Mouse (Mus musculus) limb, embryonic 12.5 days (tissue): ENCODE data around the gene Axdnd1. TPM values are rescaled to one million over a fixed set of nuclear protein-coding genes. Genes with fewer than 3 reads are reported as not detected.

Source experiments
- ATAC-seq: fragments of 200-750 bp; cut with Nextera tagmentation; 2 replicates; pipeline ENCODE4 v1.8.0; 2017; ENCODE audit warnings: low read depth, moderate TSS enrichment; ENCODE audit not compliant: insufficient number of reproducible peaks, insufficient read depth, low FRiP score, low TSS enrichment
- H3K27ac ChIP-seq: fragments of 300-500 bp; sonication (generic); 2 replicates; pipeline ENCODE4 v1.5.1; 2016; ENCODE audit warnings: mild to moderate bottlenecking, moderate library complexity
- H3K27me3 ChIP-seq: fragments of 300-500 bp; sonication (generic); 2 replicates; pipeline ENCODE4 v1.6.1; 2016; ENCODE audit warnings: mild to moderate bottlenecking, moderate library complexity
- H3K36me3 ChIP-seq: fragments of 300-500 bp; sonication (generic); 2 replicates; pipeline ENCODE4 v1.6.1; 2016; ENCODE audit warnings: mild to moderate bottlenecking, moderate library complexity
- H3K4me1 ChIP-seq: fragments of 300-500 bp; sonication (generic); replicated peaks from 2 replicates; pipeline ENCODE4 v1.6.1; 2016
- H3K4me2 ChIP-seq: fragments of 300-500 bp; sonication (generic); 2 replicates; pipeline ENCODE4 v1.6.1; 2016; ENCODE audit warnings: mild to moderate bottlenecking, moderate library complexity
- H3K4me3 ChIP-seq: fragments of 300-500 bp; sonication (generic); replicated peaks from 2 replicates; pipeline ENCODE4 v1.5.1; 2016; ENCODE audit warnings: mild to moderate bottlenecking
- H3K9ac ChIP-seq: fragments of 300-500 bp; sonication (generic); replicated peaks from 2 replicates; pipeline ENCODE4 v1.6.1; 2016; ENCODE audit warnings: mild to moderate bottlenecking, moderate library complexity
- H3K9me3 ChIP-seq: fragments of 300-500 bp; sonication (generic); 2 replicates; pipeline ENCODE4 v1.6.1; 2016; ENCODE audit warnings: mild to moderate bottlenecking, moderate library complexity
- WGBS: fragments of 180-500 bp; shearing (Covaris S2); methylation state at CpG from one replicate; pipeline ENCODE4 v1.1.7; 2016; 5-methylcytosine and 5-hydroxymethylcytosine counted together
- polyA plus RNA-seq: library from polyadenylated mRNA; unstranded; fragments of >200 nt; fragmentation: Nextera tagmentation; extraction: Ambion mirVana; gene quantifications from 2 replicates; pipeline ENCODE4 v1.2.1, GENCODE M21; 2016

Gene Axdnd1
- polyA plus RNA-seq, 1 experiment from 2014 or later, result 0.30 TPM

GRCm38 (mm10) chr1:156458391-156459060 is 37.6 kb upstream of the Axdnd1 start:
- Histone ChIP-seq H3K9ac (no peak overlapping the region), H3K4me2 (no peak overlapping the region), H3K27me3 (no peaks in the 10 kb centered on the region), H3K4me3 (no peak overlapping the region), H3K36me3 (peaks cover 26% of the 10 kb centered on the region; the same call in 1 of the 2 replicates), H3K27ac (no peak overlapping the region), H3K4me1 (no peaks in the 10 kb centered on the region), H3K9me3 (no peaks in the 10 kb centered on the region)
- no peak for ATAC-seq
- 85% methylated on average over 8 of the region's 8 CpGs for WGBS

- WGBS, result 91% methylated on average over 2 of the region's 2 CpGs
- H3K4me2 ChIP-seq, result no peak overlapping the region
Observed at GRCm38 (mm10) chr1:156455005-156455758, 34.2 kb upstream of the Axdnd1 start.

GRCm38 (mm10) chr1:156454384-156454783 is 33.4 kb upstream of the Axdnd1 start:
- H3K4me2 ChIP-seq, result no peak overlapping the region
- 65% methylated on average over 7 of the region's 7 CpGs for WGBS
- ATAC-seq, result no peak

More at GRCm38 (mm10) chr1:156455005-156455758, 34.2 kb upstream of the Axdnd1 start:
- Histone ChIP-seq H3K4me1 (no peaks in the 10 kb centered on the region), H3K36me3 (peaks cover 25% of the 10 kb centered on the region; the same call in 1 of the 2 replicates), H3K9ac (no peak overlapping the region), H3K27ac (no peak overlapping the region), H3K27me3 (no peaks in the 10 kb centered on the region), H3K4me3 (no peak overlapping the region), H3K9me3 (no peaks in the 10 kb centered on the region)
- no peak for ATAC-seq

GRCm38 (mm10) chr1:156453876-156454275 is 32.9 kb upstream of the Axdnd1 start:
- no peaks in the 10 kb centered on the region for H3K4me1 ChIP-seq
- H3K4me2 ChIP-seq, result no peak overlapping the region
- no peak overlapping the region for H3K27ac ChIP-seq
- peaks cover 25% of the 10 kb centered on the region; the same call in 1 of the 2 replicates for H3K36me3 ChIP-seq
- H3K9me3 ChIP-seq, result no peaks in the 10 kb centered on the region
- H3K4me3 ChIP-seq, result no peak overlapping the region
- no peak for ATAC-seq
- no peaks in the 10 kb centered on the region for H3K27me3 ChIP-seq
- H3K9ac ChIP-seq, result no peak overlapping the region
- 75% methylated on average over 10 of the region's 10 CpGs for WGBS

More at GRCm38 (mm10) chr1:156454384-156454783, 33.4 kb upstream of the Axdnd1 start:
- no peak overlapping the region for H3K27ac ChIP-seq
- no peaks in the 10 kb centered on the region for H3K9me3 ChIP-seq
- H3K36me3 ChIP-seq, result peaks cover 25% of the 10 kb centered on the region; the same call in 1 of the 2 replicates
- H3K9ac ChIP-seq, result no peak overlapping the region
- no peaks in the 10 kb centered on the region for H3K4me1 ChIP-seq
- no peak overlapping the region for H3K4me3 ChIP-seq
- H3K27me3 ChIP-seq, result no peaks in the 10 kb centered on the region

GRCm38 (mm10) chr1:156450478-156450877 is 29.5 kb upstream of the Axdnd1 start:
- no peaks in the 10 kb centered on the region for H3K4me1 ChIP-seq
- no peak overlapping the region for H3K4me3 ChIP-seq
- H3K4me2 ChIP-seq, result no peak overlapping the region
- H3K9me3 ChIP-seq, result no peaks in the 10 kb centered on the region
- 56% methylated on average over 4 of the region's 4 CpGs for WGBS
- H3K27ac ChIP-seq, result no peak overlapping the region
- no peak for ATAC-seq
- H3K36me3 ChIP-seq, result peaks cover 12% of the 10 kb centered on the region; the same call in 1 of the 2 replicates
- H3K27me3 ChIP-seq, result no peaks in the 10 kb centered on the region
- H3K9ac ChIP-seq, result no peak overlapping the region

- no peaks in the 10 kb centered on the region for H3K27me3 ChIP-seq
- no peak overlapping the region for H3K27ac ChIP-seq
- H3K4me1 ChIP-seq, result no peaks in the 10 kb centered on the region
- H3K9ac ChIP-seq, result no peak overlapping the region
- WGBS, result 78% methylated on average over 17 of the region's 17 CpGs
- no peak overlapping the region for H3K4me3 ChIP-seq
- no peaks in the 10 kb centered on the region for H3K9me3 ChIP-seq
- H3K36me3 ChIP-seq, result peaks cover 11% of the 10 kb centered on the region
- H3K4me2 ChIP-seq, result no peak overlapping the region
- ATAC-seq, result no peak
Observed at GRCm38 (mm10) chr1:156449691-156450090, 28.7 kb upstream of the Axdnd1 start.

GRCm38 (mm10) chr1:156449089-156449488 is 28.1 kb upstream of the Axdnd1 start:
- H3K4me1 ChIP-seq, result no peaks in the 10 kb centered on the region
- no peak overlapping the region for H3K9ac ChIP-seq
- no peak overlapping the region for H3K27ac ChIP-seq
- ATAC-seq, result no peak
- no peaks in the 10 kb centered on the region for H3K9me3 ChIP-seq
- no peaks in the 10 kb centered on the region for H3K27me3 ChIP-seq
- peaks cover 15% of the 10 kb centered on the region for H3K36me3 ChIP-seq
- H3K4me3 ChIP-seq, result no peak overlapping the region
- WGBS, result 77% methylated on average over 7 of the region's 7 CpGs
- H3K4me2 ChIP-seq, result no peak overlapping the region

GRCm38 (mm10) chr1:156445049-156445448 is 24.1 kb upstream of the Axdnd1 start:
- H3K36me3 ChIP-seq, result peaks cover 31% of the 10 kb centered on the region
- H3K4me3 ChIP-seq, result no peak overlapping the region
- H3K27ac ChIP-seq, result no peak overlapping the region
- no peaks in the 10 kb centered on the region for H3K9me3 ChIP-seq
- no peak for ATAC-seq
- H3K4me1 ChIP-seq, result no peaks in the 10 kb centered on the region
- no peak overlapping the region for H3K9ac ChIP-seq
- WGBS, result 90% methylated on average over 1 of the region's 1 CpGs
- no peak overlapping the region for H3K4me2 ChIP-seq
- H3K27me3 ChIP-seq, result no peaks in the 10 kb centered on the region

- Histone ChIP-seq H3K27ac (no peak overlapping the region), H3K9me3 (no peaks in the 10 kb centered on the region), H3K27me3 (no peaks in the 10 kb centered on the region), H3K4me3 (no peak overlapping the region), H3K36me3 (peaks cover 53% of the 10 kb centered on the region), H3K4me1 (no peaks in the 10 kb centered on the region), H3K4me2 (no peak overlapping the region), H3K9ac (no peak overlapping the region)
- 79% methylated on average over 6 of the region's 6 CpGs for WGBS
- no peak for ATAC-seq
Observed at GRCm38 (mm10) chr1:156442776-156443175, 21.8 kb upstream of the Axdnd1 start.

- H3K27me3 ChIP-seq, result no peaks in the 10 kb centered on the region
- 95% methylated on average over 12 of the region's 12 CpGs for WGBS
- no peak overlapping the region for H3K9ac ChIP-seq
- H3K4me2 ChIP-seq, result no peak overlapping the region
- no peak overlapping the region for H3K4me3 ChIP-seq
- no peak overlapping the region for H3K27ac ChIP-seq
- no peaks in the 10 kb centered on the region for H3K9me3 ChIP-seq
- peaks cover 58% of the 10 kb centered on the region for H3K36me3 ChIP-seq
- H3K4me1 ChIP-seq, result no peaks in the 10 kb centered on the region
- ATAC-seq, result no peak
Observed at GRCm38 (mm10) chr1:156442266-156442665, 21.3 kb upstream of the Axdnd1 start.

- Histone ChIP-seq H3K9me3 (no peaks in the 10 kb centered on the region), H3K4me1 (no peaks in the 10 kb centered on the region), H3K4me2 (no peak overlapping the region), H3K36me3 (peaks cover 86% of the 10 kb centered on the region), H3K4me3 (no peak overlapping the region), H3K27me3 (no peaks in the 10 kb centered on the region), H3K27ac (no peak overlapping the region), H3K9ac (no peak overlapping the region)
- ATAC-seq, result no peak
- 85% methylated on average over 5 of the region's 5 CpGs for WGBS
Observed at GRCm38 (mm10) chr1:156437726-156438125, 16.8 kb upstream of the Axdnd1 start.
